Mouse (Mus musculus) embryonic facial prominence, embryonic 11.5 days (tissue): ENCODE results near the gene Parvb. TPM values are rescaled to one million over a fixed set of nuclear protein-coding genes. Genes with fewer than 3 reads are reported as not detected.

Source experiments
- ATAC-seq: fragments of 200-750 bp; cut with Nextera tagmentation; replicated peaks from 2 replicates; pipeline ENCODE4 v1.8.0; 2017; ENCODE audit warnings: low read depth; ENCODE audit not compliant: insufficient number of reproducible peaks, low FRiP score, low TSS enrichment
- DNase-seq: peaks from one replicate; pipeline ENCODE4 v3.0.0-alpha.2; 2015; ENCODE audit warnings: low spot score
- H3K27ac ChIP-seq: fragments of 300-500 bp; sonication (generic); replicated peaks from 2 replicates; pipeline ENCODE4 v1.5.1; 2014; ENCODE audit warnings: mild to moderate bottlenecking, low read depth, low read length, control low read depth
- H3K27me3 ChIP-seq: fragments of 300-500 bp; sonication (generic); 2 replicates; pipeline ENCODE4 v1.6.1; 2014; ENCODE audit warnings: mild to moderate bottlenecking, low read length, moderate library complexity, mixed read lengths; ENCODE audit not compliant: control insufficient read depth, insufficient read depth
- H3K36me3 ChIP-seq: fragments of 300-500 bp; sonication (generic); replicated peaks from 2 replicates; pipeline ENCODE4 v1.6.1; 2014; ENCODE audit warnings: low read depth, mild to moderate bottlenecking, low read length, moderate library complexity, mixed read lengths; ENCODE audit not compliant: control insufficient read depth, insufficient read depth
- H3K4me1 ChIP-seq: fragments of 300-500 bp; sonication (generic); 2 replicates; pipeline ENCODE4 v1.6.1; 2014; ENCODE audit warnings: low read length, mixed read lengths; ENCODE audit not compliant: control insufficient read depth, insufficient read depth
- H3K4me2 ChIP-seq: fragments of 300-500 bp; sonication (generic); 2 replicates; pipeline ENCODE4 v1.6.1; 2014; ENCODE audit warnings: low read depth, mild to moderate bottlenecking, control low read depth, low read length, moderate library complexity
- H3K4me3 ChIP-seq: fragments of 300-500 bp; sonication (generic); 2 replicates; pipeline ENCODE4 v1.5.1; 2014; ENCODE audit warnings: low read depth, low read length, control low read depth
- H3K9ac ChIP-seq: fragments of 300-500 bp; sonication (generic); replicated peaks from 2 replicates; pipeline ENCODE4 v1.6.1; 2014; ENCODE audit warnings: mild to moderate bottlenecking, control low read depth, low read length
- H3K9me3 ChIP-seq: fragments of 300-500 bp; sonication (generic); replicated peaks from 2 replicates; pipeline ENCODE4 v1.6.1; 2016; ENCODE audit warnings: mild to moderate bottlenecking, low read length, inconsistent platforms, mixed read lengths; ENCODE audit not compliant: control insufficient read depth
- WGBS: fragments of 180-500 bp; shearing (Covaris S2); extraction: QIAGEN DNeasy Blood & Tissue Kit; methylation state at CpG from one replicate; pipeline ENCODE4 v1.1.7; 2014; 5-methylcytosine and 5-hydroxymethylcytosine counted together
- polyA plus RNA-seq: library from polyadenylated mRNA; unstranded; fragments of >200 nt; fragmentation: Nextera tagmentation; extraction: Ambion mirVana; gene quantifications from 2 replicates; pipeline ENCODE4 v1.2.1, GENCODE M21; 2014

Gene Parvb
- polyA plus RNA-seq, 1 experiment from 2014 or later: 6.0 TPM

GRCm38 (mm10) chr15:84301026-84301425 is 69.2 kb downstream of the Parvb start:
- H3K4me1 ChIP-seq: peaks cover 11% of the 10 kb centered on the region
- H3K4me2 ChIP-seq: no peak overlapping the region
- H3K36me3 ChIP-seq: no peaks in the 10 kb centered on the region
- peak; percentile 71 for DNase-seq
- no peaks in the 10 kb centered on the region for H3K9me3 ChIP-seq
- no peak overlapping the region for H3K4me3 ChIP-seq
- H3K27ac ChIP-seq: no peak overlapping the region; the same call in 1 of the 2 replicates
- H3K9ac ChIP-seq: no peak overlapping the region
- no peak for ATAC-seq
- no peaks in the 10 kb centered on the region for H3K27me3 ChIP-seq
- 10% methylated on average over 7 of the region's 7 CpGs for WGBS

- Histone ChIP-seq H3K9ac (no peak overlapping the region), H3K36me3 (no peaks in the 10 kb centered on the region), H3K4me2 (no peak overlapping the region), H3K4me1 (peaks cover 11% of the 10 kb centered on the region), H3K4me3 (no peak overlapping the region), H3K27me3 (no peaks in the 10 kb centered on the region), H3K27ac (no peak overlapping the region), H3K9me3 (no peaks in the 10 kb centered on the region)
- 27% methylated on average over 8 of the region's 8 CpGs for WGBS
- ATAC-seq: no peak
- no peak for DNase-seq
These were observed 70.0 kb downstream of the Parvb start for GRCm38 (mm10) chr15:84301641-84302420.

GRCm38 (mm10) chr15:84303264-84303663 is 71.4 kb downstream of the Parvb start:
- Histone ChIP-seq H3K36me3 (no peaks in the 10 kb centered on the region), H3K9me3 (no peaks in the 10 kb centered on the region), H3K4me2 (no peak overlapping the region; the same call in 1 of the 2 replicates), H3K27ac (no peak overlapping the region), H3K4me1 (peaks cover 11% of the 10 kb centered on the region), H3K4me3 (no peak overlapping the region), H3K27me3 (no peaks in the 10 kb centered on the region), H3K9ac (no peak overlapping the region)
- ATAC-seq (no peak), DNase-seq (no peak)
- 61% methylated on average over 10 of the region's 10 CpGs for WGBS

GRCm38 (mm10) chr15:84305333-84305732 is 73.5 kb downstream of the Parvb start:
- Histone ChIP-seq H3K27me3 (no peaks in the 10 kb centered on the region), H3K36me3 (no peaks in the 10 kb centered on the region), H3K9me3 (no peaks in the 10 kb centered on the region), H3K9ac (no peak overlapping the region), H3K4me1 (peaks cover 2% of the 10 kb centered on the region), H3K4me2 (no peak overlapping the region), H3K27ac (no peak overlapping the region), H3K4me3 (no peak overlapping the region)
- DNase-seq (no peak), ATAC-seq (no peak)
- 75% methylated on average over 10 of the region's 10 CpGs for WGBS

- Histone ChIP-seq H3K27me3 (no peaks in the 10 kb centered on the region), H3K4me3 (no peak overlapping the region), H3K4me1 (peaks cover 3% of the 10 kb centered on the region), H3K9ac (no peak overlapping the region), H3K27ac (no peak overlapping the region), H3K4me2 (no peak overlapping the region), H3K9me3 (no peaks in the 10 kb centered on the region), H3K36me3 (no peaks in the 10 kb centered on the region)
- WGBS: 79% methylated on average over 11 of the region's 11 CpGs
- ATAC-seq (no peak), DNase-seq (no peak)
These were observed 78.4 kb downstream of the Parvb start for GRCm38 (mm10) chr15:84310271-84310670.

- peaks cover 3% of the 10 kb centered on the region for H3K4me1 ChIP-seq
- H3K9ac ChIP-seq: no peak overlapping the region
- no peak overlapping the region for H3K27ac ChIP-seq
- H3K36me3 ChIP-seq: no peaks in the 10 kb centered on the region
- DNase-seq (no peak), ATAC-seq (no peak)
- no peaks in the 10 kb centered on the region for H3K27me3 ChIP-seq
- H3K9me3 ChIP-seq: no peaks in the 10 kb centered on the region
- H3K4me2 ChIP-seq: no peak overlapping the region
- 78% methylated on average over 9 of the region's 9 CpGs for WGBS
- no peak overlapping the region for H3K4me3 ChIP-seq
These were observed 79.6 kb downstream of the Parvb start for GRCm38 (mm10) chr15:84311295-84312085.

GRCm38 (mm10) chr15:84312878-84313565 is 81.2 kb downstream of the Parvb start:
- DNase-seq: no peak
- no peaks in the 10 kb centered on the region for H3K9me3 ChIP-seq
- H3K36me3 ChIP-seq: no peaks in the 10 kb centered on the region
- no peak overlapping the region for H3K4me2 ChIP-seq
- ATAC-seq: no peak
- H3K4me3 ChIP-seq: no peak overlapping the region
- no peaks in the 10 kb centered on the region for H3K27me3 ChIP-seq
- H3K27ac ChIP-seq: no peak overlapping the region
- WGBS: 66% methylated on average over 8 of the region's 10 CpGs
- no peak overlapping the region for H3K9ac ChIP-seq
- H3K4me1 ChIP-seq: peaks cover 3% of the 10 kb centered on the region

- Histone ChIP-seq H3K9ac (no peak overlapping the region), H3K27ac (no peak overlapping the region), H3K4me2 (no peak overlapping the region), H3K27me3 (no peaks in the 10 kb centered on the region), H3K4me1 (peaks cover 3% of the 10 kb centered on the region), H3K4me3 (no peak overlapping the region), H3K9me3 (no peaks in the 10 kb centered on the region), H3K36me3 (no peaks in the 10 kb centered on the region)
- DNase-seq (peak; percentile 28), ATAC-seq (no peak)
- 34% methylated on average over 9 of the region's 9 CpGs for WGBS
These were observed 81.7 kb downstream of the Parvb start for GRCm38 (mm10) chr15:84313566-84313878.
